Mouse (Mus musculus) testis, postnatal 10 days (tissue): ENCODE results near the gene Baz2b.
"Not testable (repeated sequence)": the region's sequence is repeated elsewhere in the genome, so short reads cannot be mapped to it uniquely, and the experiment has no call there.

ENCODE experiments used
- DNase-seq: peaks from one replicate; pipeline ENCODE4 v3.0.0; 2021; ENCODE audit warnings: low spot score

The Baz2b gene

GRCm38 (mm10) chr2:59862618-59863017 lies 347.0 kb downstream of the Baz2b start:
- DNase-seq = no peak

GRCm38 (mm10) chr2:59854363-59854762 lies 355.3 kb downstream of the Baz2b start:
- no peak for DNase-seq

- DNase-seq = no peak
Measured at GRCm38 (mm10) chr2:59853543-59853942, 356.1 kb downstream of the Baz2b start.

GRCm38 (mm10) chr2:59852916-59853315 lies 356.7 kb downstream of the Baz2b start:
- no peak for DNase-seq

GRCm38 (mm10) chr2:59851885-59852284 lies 357.8 kb downstream of the Baz2b start:
- not testable (repeated sequence) for DNase-seq
